Mouse (Mus musculus): ENCODE data around the gene Atg7. TPM values are rescaled to one million over a fixed set of nuclear protein-coding genes. Genes with fewer than 3 reads are reported as not detected.

Gene Atg7
- total and polyA plus RNA-seq, 2 experiments from 2014 or later, result 17.1 to 21.5 TPM

GRCm38 (mm10) chr6:114647011-114647410 lies 4.1 kb downstream of the Atg7 start:
- Histone ChIP-seq H3K4me2 (ENCODE audit: low read depth, low read length, poor library complexity, severe bottlenecking) (no peak overlapping the region), H3K27me3 (ENCODE audit: insufficient read depth, low read length) (no peaks in the 10 kb centered on the region), H3K4me1 (ENCODE audit: insufficient read depth, low read length) (no peaks in the 10 kb centered on the region), H3K36me3 (ENCODE audit: insufficient read depth, low read length) (no peaks in the 10 kb centered on the region; the same call in 1 of the 2 replicates), H3K9ac (replicated peaks; ENCODE audit: low read length, poor library complexity, severe bottlenecking) (no peak overlapping the region), H3K4me3 (ENCODE audit: low read depth, low read length) (no peak overlapping the region), H3K27ac (ENCODE audit: low read depth, low read length) (no peak overlapping the region), H3K9me3 (ENCODE audit: low read length) (no peaks in the 10 kb centered on the region)
- no peak for TF ChIP-seq CTCF (IDR thresholded peaks at IDR 0.05)
- no peak for DNase-seq (ENCODE audit: low spot score)
- WGBS, result 84% methylated on average over 6 of the region's 6 CpGs
- no peak for ATAC-seq (ENCODE audit: low FRiP score)

DNA sequence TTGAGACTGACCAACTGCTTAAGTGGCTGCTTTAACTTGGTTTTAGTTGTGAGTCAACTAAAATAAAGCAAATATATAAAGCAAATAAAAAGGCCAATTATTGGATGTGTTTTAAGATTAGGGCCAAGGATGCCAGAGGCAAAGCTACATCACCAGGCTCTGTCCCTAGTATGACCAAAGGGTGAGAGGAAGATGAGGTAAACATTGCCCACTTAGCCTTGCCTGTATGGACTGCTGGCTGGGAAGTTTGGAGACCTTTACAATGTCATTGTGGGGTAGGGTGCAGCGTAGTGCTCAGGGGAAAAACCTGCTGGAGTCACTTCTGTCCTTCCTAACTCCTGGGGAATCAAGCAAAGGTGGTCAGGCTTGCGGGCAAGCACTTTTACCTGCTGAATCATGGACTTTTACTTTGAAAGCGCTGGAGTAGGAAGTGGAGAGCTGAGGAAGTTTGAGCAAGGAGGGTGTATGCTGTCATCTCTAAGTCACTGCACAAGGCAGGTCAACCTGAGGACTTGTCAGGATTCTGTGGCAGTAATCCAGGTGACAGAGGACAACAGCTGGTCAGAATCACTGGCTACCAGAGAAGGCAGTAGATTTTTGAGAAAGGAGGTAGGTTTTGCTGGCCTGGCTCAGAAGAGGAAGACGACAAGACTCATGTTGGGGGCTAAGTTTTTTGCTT lies 5.6 kb downstream of the Atg7 start:
- no peak overlapping the region for H3K9ac ChIP-seq (replicated peaks; ENCODE audit: low read length, poor library complexity, severe bottlenecking)
- 83% methylated on average over 4 of the region's 4 CpGs for WGBS
- no peaks in the 10 kb centered on the region for H3K9me3 ChIP-seq (ENCODE audit: low read length)
- TF ChIP-seq CTCF (IDR thresholded peaks at IDR 0.05), result no peak
- DNase-seq (ENCODE audit: low spot score) (no peak), ATAC-seq (ENCODE audit: low FRiP score) (no peak)
- H3K27ac ChIP-seq (ENCODE audit: low read depth, low read length), result no peak overlapping the region
- no peaks in the 10 kb centered on the region for H3K4me1 ChIP-seq (ENCODE audit: insufficient read depth, low read length)
- H3K4me2 ChIP-seq (ENCODE audit: low read depth, low read length, poor library complexity, severe bottlenecking), result no peak overlapping the region
- H3K36me3 ChIP-seq (ENCODE audit: insufficient read depth, low read length), result no peaks in the 10 kb centered on the region; the same call in 1 of the 2 replicates
- H3K27me3 ChIP-seq (ENCODE audit: insufficient read depth, low read length), result no peaks in the 10 kb centered on the region
- no peak overlapping the region for H3K4me3 ChIP-seq (ENCODE audit: low read depth, low read length)

DNA sequence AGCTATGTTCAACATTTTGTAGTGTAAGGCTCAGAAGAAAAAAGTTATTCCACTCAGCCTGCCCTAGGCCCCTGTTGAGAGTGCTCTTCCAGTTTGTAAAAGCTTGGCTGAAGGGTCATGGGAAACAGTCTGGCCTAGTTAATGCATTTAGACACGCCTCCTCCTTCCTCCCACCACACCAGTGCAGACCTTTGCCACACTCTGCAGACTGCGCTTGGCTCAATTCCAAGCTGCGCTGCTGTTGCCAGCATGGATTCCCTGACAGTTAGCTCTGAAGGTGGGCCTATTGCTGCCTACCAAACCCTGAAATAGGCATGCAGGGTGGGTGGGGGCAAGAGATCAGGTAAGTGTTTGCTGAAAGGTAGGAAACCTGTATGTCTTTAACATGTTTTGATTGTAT lies 9.3 kb downstream of the Atg7 start:
- Histone ChIP-seq H3K27me3 (ENCODE audit: insufficient read depth, low read length) (no peaks in the 10 kb centered on the region), H3K9ac (replicated peaks; ENCODE audit: low read length, poor library complexity, severe bottlenecking) (no peak overlapping the region), H3K36me3 (ENCODE audit: insufficient read depth, low read length) (no peaks in the 10 kb centered on the region), H3K9me3 (ENCODE audit: low read length) (no peaks in the 10 kb centered on the region), H3K4me3 (ENCODE audit: low read depth, low read length) (no peak overlapping the region), H3K4me1 (ENCODE audit: insufficient read depth, low read length) (no peaks in the 10 kb centered on the region), H3K27ac (ENCODE audit: low read depth, low read length) (no peak overlapping the region), H3K4me2 (ENCODE audit: low read depth, low read length, poor library complexity, severe bottlenecking) (no peak overlapping the region)
- DNase-seq (ENCODE audit: low spot score) (peak; percentile 70), ATAC-seq (ENCODE audit: low FRiP score) (no peak)
- WGBS, result 21% methylated on average over 3 of the region's 3 CpGs
- TF ChIP-seq CTCF (IDR thresholded peaks at IDR 0.05), result no peak

GRCm38 (mm10) chr6:114656826-114657600 lies 14.1 kb downstream of the Atg7 start:
- 93% methylated on average over 7 of the region's 7 CpGs for WGBS
- Histone ChIP-seq H3K9me3 (ENCODE audit: low read length) (no peaks in the 10 kb centered on the region), H3K27me3 (ENCODE audit: insufficient read depth, low read length) (no peaks in the 10 kb centered on the region), H3K36me3 (ENCODE audit: insufficient read depth, low read length) (no peaks in the 10 kb centered on the region), H3K4me1 (ENCODE audit: insufficient read depth, low read length) (no peaks in the 10 kb centered on the region), H3K9ac (replicated peaks; ENCODE audit: low read length, poor library complexity, severe bottlenecking) (no peak overlapping the region), H3K4me2 (ENCODE audit: low read depth, low read length, poor library complexity, severe bottlenecking) (no peak overlapping the region), H3K4me3 (ENCODE audit: low read depth, low read length) (no peak overlapping the region), H3K27ac (ENCODE audit: low read depth, low read length) (no peak overlapping the region)
- ATAC-seq (ENCODE audit: low FRiP score), result no peak
- no peak for TF ChIP-seq CTCF (IDR thresholded peaks at IDR 0.05)
- no peak for DNase-seq (ENCODE audit: low spot score)

DNA sequence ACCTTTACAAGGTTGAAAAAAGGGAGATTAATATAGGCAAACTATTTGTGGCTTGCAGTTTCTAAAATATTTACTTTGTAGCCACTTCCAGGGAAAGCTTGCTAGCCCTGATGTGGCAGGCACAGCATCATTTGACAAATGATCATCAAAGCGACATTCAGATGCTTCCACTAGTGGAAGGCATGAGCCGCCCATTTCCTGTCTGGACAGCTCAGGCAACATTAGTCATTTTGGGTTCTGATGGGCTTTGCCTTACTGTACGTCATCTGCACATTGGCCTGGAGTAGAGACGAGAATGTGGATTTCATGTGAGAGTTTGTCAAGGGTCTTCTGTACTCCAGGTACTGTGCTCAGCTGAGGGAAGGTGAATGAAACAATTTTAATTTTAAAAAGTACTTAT lies 14.9 kb downstream of the Atg7 start:
- no peak overlapping the region for H3K9ac ChIP-seq (replicated peaks; ENCODE audit: low read length, poor library complexity, severe bottlenecking)
- H3K4me1 ChIP-seq (ENCODE audit: insufficient read depth, low read length), result no peaks in the 10 kb centered on the region
- no peak for DNase-seq (ENCODE audit: low spot score)
- no peaks in the 10 kb centered on the region for H3K27me3 ChIP-seq (ENCODE audit: insufficient read depth, low read length)
- H3K9me3 ChIP-seq (ENCODE audit: low read length), result no peaks in the 10 kb centered on the region
- no peak overlapping the region for H3K4me3 ChIP-seq (ENCODE audit: low read depth, low read length)
- no peak for ATAC-seq (ENCODE audit: low FRiP score)
- TF ChIP-seq CTCF (IDR thresholded peaks at IDR 0.05), result no peak
- 98% methylated on average over 4 of the region's 4 CpGs for WGBS
- no peaks in the 10 kb centered on the region for H3K36me3 ChIP-seq (ENCODE audit: insufficient read depth, low read length)
- no peak overlapping the region for H3K27ac ChIP-seq (ENCODE audit: low read depth, low read length)
- H3K4me2 ChIP-seq (ENCODE audit: low read depth, low read length, poor library complexity, severe bottlenecking), result no peak overlapping the region

All from midbrain, postnatal 0 days (tissue).